Mouse (Mus musculus) testis, postnatal 14 days (tissue): ENCODE measurements at regions not wholly inside any gene's neighbourhood (a gene's known extent, or its start where the extent isn't known, plus 50 kb on each side); places are given as distances from the start of the nearest gene placed in this dataset.

Source experiments
- DNase-seq: peaks from one replicate; pipeline ENCODE4 v3.0.0; 2021; ENCODE audit warnings: low spot score

DNA sequence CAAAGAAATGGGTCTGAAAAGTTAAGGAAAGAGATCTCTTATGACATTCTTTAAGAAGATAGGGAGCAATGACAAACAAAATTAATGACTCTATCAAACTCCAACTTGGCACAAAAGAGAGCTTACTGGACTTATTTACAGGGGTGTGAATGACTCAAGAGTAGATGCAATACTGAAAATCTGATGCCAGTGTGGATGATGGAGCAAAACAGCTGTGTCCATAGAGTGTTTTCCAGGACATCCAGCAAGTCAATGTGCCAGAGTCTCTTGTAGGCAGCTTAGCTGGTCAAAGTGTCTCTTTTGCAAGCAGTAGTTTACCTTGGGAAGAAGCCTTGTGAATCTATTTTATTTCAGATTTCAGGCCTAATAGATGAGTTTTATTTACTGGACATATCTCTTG, 1248.2 kb downstream of the Gsdmc2 start:
- no peak for DNase-seq

DNA sequence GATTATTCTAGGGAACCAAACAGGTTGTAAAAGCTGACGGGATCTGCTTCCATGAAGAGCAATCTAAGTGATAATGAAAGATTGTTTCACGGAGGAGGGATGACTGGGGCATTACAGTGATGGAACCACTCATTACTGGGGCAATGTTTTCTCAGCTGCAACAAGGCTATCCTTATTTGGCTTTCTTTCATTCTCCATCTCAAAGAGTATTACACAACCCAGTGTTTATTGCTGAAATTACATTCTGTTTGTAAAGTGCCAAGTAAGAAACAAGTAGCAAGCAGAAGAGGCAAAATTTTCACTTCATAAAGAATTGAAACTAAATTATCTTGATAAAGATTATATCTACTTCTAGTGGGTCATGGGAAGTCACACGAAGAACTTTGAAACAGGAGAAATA, 1256.4 kb downstream of the Gsdmc2 start:
- no peak for DNase-seq

DNA sequence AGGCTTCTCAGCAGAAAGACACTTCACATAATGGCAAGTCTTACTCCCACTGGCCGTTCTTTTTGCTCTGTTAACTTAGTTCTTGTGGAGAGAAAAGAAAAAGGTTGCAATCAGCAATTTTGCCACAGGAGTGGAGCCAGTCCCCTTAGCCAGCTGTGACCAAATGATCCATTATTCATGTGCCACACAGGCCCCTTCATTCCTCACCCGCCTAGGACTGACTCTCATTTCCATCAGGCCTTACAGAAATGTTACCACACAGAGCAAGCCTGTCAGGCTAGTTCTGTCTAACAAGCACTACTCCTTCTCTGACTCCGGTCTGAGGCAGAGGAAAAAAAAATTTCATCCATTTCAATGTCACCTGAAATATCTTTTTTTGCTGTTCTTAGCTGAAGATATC, 1266.2 kb downstream of the Gsdmc2 start:
- no peak for DNase-seq

DNA sequence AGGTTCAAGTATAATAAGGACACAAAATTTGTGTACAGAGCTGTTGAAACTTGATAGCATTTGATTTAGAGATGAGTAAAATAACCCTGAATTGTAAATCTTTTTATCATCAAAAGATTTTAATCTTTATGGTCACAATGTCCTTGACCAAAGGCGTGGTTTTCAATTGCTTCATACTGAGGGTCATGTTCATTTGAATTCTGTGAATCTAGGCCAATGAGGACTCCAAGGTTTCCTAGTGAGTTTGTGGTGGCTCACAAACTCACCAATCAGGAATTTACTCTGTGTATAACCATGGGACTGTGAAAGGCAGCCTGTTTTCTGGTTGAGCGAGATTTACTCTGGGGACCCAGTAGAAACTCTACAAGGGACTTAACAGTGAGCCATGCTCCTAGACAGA, 1269.2 kb downstream of the Gsdmc2 start:
- no peak for DNase-seq

DNA sequence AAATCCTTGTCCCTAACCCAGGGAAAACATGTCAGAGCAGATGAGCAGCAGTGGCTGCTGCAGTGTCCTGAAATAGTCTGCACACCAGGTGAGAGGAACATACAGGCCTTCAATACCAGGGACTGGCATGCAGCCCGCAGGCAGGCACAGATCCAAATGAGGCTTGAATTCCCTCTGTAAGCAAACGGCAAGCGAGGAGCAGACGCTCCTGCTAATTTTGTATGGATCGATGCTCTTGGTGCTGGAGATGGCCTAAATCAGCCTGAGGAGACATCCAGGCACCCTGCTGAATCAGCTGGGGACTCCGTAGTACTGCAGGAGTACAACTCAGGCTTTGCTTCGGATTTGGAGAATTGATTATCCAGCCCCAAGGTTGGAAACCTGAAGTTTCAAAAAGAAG, 1273.2 kb downstream of the Gsdmc2 start:
- no peak for DNase-seq

DNA sequence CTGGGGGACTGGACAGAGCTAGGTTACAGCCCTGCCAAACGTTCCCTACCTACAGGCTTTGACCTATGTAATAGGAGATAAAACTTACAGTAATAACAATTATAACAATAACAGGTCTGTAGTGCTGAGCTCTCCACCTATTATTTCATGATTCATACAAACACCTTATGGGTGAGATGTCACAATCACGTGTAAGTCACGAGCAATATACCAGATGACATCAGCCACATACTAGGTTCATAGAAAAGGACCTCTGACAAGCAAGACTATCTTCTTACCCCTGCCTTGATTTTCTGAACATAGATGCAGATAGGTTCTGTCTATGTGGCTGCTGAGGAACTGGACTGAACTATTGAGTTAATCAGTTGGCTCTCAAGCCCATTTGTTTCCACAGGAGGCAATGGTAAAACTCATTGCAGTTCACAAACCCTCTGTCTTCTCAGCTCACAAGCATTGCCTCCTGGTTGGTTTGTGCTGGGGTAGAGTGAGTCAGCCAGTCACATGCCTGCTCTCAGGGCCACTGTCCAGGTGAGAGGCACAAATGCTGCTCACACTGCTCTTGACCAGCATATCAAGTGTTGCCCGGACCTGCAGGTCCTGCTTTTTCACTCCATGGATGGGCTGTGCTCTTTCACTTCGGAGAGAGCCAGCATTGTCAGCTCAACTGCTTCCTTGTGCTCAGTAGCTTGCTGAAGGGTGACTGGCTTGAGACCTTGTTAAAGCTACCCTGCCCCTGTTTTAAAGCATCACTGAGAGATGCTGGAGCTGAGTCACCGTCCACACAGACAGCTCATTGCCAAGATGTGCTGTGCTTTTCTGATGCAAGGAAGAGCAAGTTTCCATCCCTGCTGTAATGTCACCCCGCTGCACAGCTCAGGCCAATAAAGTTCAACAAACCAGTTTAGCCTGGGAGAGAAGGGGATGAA, 1275.9 kb downstream of the Gsdmc2 start:
- DNase-seq, result no peak

DNA sequence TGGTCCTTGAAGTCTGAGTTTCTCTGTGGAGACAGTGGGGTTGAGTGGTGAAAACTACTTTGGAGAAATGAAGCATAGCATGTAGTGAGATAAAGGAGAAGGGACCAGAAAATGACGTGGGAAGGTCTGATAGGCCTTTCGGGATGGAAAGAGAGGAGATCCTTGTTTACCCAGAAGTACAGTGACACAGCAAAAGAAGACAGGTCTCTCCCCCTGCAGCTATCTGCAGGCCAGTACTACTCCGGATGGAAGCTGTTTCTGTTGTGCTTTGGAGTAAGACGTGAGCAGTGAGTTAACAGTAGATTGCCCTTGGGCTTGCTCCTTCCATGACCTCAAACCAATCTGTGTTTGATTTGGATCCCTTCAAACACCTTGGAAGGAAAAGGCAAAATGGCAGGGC, 1277.5 kb downstream of the Gsdmc2 start:
- no peak for DNase-seq

DNA sequence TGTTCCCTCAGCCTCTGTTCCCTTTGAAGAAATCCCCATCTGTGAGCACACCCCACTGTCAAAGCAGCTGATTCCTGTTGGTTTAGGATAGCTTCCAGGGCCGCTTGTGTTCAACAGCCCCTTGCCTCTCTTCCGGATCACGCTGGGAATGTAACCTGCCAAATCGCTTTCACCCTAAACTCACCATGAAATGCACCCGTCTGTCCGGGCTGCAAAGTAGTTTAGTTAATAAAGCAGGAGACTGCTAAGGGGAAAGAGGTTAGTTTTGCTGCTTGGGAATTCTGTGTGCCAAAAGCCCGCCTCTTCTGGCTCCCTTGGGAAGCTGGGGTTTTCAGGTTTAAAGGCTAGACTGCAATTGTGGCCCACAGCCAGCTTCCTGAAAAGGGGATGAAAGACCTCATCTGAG, 1278.9 kb downstream of the Gsdmc2 start:
- DNase-seq, result no peak

DNA sequence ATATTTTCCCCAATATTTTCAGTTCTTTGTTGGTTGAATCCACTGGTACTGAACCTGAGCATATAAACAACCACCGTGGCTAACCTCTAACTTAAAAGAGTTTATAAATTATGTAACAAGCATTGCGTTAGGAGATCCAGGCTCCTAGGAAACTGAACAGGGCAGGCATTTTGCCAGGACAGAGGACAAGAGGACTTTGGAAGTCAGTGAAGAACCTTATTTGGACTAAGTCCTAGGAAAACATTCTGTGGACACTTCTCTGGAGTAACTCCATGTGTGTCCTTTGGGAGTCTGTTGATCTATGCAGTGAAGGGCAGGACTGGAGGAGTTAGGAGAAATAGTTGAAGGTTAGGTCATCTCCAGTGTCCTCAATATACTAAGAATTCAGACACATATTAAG, 1311.7 kb downstream of the Gsdmc2 start:
- DNase-seq, result no peak

DNA sequence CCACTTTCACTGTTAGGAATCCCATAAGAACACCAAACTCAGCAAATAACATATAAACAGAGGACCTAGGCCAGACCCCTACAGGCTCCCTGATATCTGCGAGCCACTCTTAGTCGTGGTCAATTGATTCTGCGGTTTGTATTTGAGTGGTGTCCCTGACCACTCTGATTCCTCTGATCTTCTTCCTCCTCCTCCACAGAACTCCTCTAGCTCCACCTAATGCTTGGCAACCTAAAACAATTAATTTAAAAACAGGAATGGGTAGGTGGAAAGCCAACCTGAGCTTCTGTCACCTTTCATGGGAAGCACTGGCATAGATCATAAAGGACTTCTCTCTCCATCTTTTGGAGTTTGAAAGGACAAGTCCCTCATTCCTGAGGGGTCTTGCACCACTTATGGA, 1316.0 kb downstream of the Gsdmc2 start:
- DNase-seq, result no peak

DNA sequence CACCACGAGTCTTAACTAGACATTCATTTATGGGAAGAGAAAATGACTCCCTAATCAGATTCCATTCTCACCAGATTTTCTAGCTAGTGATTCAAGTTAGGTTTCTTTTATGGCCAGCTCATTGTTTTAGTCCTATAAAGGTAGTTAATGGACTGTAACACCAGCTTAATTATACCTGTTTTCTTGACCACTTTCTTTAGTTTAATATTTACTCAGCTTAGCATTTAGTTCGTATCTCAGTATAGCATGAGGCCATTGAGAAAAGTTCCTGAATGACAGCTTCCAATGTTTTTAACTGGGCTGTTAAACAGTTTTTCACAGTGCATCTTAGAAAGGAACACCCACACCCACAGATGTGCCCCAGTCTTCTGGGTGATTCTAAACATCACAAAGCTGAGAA, 1320.3 kb downstream of the Gsdmc2 start:
- no peak for DNase-seq

DNA sequence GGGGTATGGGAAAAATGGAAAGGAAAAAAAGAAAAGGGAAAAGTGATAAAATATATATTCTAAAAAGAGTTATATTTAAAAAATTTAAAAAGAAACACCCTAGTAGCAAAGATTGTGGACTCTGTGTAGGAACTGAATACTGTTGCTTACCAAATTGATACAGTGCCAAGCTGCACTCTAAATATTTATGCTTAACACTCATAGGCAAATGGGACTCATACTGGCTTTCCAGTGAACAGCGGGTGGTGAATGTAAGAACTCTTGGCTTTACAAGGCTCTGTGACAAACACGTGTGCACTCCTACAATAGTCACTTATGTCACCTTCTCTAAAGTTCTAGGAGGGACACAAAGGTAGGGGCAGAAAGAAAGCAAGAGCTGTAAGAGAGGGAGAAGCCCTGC, 1320.8 kb downstream of the Gsdmc2 start:
- DNase-seq, result no peak

DNA sequence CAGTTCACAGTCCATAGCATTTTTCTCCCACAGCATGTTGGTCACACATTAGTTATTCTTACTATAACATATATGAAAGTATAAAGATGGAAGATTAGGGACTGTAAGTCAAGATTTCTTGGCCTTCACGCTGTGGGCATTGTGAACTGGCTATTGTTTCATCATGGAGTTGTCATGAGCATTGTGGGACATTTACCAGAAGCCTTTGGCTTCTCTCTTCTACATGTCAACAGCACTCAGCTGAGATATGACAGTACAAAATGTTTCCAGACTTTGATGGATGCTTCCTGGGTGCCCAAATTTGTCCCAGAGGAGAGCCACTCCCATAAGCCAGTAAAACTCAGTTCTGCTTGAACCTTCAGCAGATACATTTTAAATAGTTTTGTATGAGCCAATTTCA, 1331.5 kb downstream of the Gsdmc2 start:
- no peak for DNase-seq

DNA sequence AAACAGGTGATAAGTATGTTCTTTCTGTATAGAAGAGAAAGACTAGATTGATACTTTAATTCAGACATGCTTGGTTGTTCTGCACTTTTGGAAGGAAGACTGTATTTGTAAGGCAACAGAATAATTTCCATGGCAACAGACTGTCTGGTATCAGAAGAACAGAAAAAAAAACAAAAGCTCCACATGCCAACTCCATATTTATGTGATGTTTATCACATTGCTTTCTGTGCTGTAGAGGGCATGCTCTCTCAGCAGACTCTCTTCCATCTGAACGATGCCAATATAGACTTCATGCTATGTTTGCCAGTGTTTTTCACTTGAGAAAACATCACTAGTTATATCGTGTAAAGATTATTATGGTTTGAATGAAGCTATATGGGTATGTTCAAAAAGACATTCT, 1333.5 kb downstream of the Gsdmc2 start:
- no peak for DNase-seq

DNA sequence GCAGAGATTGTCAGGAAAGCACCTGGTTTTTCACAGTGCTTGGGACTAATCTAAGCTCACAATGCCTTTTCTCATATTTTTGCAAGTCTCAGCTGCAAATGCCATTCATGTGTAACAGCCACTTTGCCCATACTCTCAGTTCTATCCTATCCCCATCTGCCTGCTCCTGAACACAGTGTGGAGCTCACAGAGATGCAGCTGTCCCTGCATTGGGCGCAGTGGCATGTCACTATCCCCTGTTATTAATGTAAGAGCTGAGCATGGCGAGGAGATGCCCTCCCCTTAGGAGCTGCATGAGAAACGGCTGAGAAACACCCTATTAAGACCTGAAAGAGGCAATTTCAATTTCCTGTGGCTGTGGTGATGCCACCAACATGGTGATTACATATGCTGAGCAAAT, 1341.1 kb downstream of the Gsdmc2 start:
- DNase-seq, result no peak

DNA sequence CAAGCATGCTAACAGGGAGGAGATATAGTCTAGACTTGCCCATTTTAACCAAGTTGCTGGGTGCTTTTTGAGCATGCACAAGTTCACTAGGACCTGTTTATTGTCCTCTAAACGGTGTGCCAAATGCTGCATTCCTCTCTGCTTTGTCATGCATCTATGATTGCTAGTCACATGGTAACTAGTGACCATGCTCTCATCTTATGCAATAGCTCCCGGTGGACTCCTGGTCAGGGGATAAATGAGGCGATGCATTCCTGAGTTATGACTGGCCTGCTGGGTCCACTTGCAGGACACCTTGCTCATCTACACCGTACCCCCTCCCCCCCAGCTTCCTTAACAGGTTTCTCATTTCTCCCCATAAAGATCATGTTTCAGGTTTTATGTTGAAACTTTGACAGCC, 1344.0 kb downstream of the Gsdmc2 start:
- DNase-seq, result peak; percentile 3

DNA sequence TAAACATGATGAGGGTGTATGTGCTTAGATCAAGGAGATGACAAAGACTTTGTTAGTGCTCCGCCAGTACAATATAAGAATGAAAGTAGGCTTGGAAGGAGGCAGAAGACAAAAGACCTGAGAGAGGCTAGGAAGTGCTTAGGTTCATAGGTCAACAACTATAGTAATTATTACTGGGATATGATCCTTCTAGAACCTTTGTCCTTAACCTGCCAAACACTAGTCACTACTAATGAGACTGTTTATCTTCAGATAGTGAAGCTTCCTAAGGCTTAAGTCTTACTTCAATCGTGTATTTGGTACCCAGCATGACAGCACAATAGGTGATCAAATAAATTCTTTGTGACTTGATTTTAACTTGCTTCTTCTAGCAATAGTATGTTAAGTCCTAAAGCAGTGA, 1344.5 kb downstream of the Gsdmc2 start:
- DNase-seq, result no peak

DNA sequence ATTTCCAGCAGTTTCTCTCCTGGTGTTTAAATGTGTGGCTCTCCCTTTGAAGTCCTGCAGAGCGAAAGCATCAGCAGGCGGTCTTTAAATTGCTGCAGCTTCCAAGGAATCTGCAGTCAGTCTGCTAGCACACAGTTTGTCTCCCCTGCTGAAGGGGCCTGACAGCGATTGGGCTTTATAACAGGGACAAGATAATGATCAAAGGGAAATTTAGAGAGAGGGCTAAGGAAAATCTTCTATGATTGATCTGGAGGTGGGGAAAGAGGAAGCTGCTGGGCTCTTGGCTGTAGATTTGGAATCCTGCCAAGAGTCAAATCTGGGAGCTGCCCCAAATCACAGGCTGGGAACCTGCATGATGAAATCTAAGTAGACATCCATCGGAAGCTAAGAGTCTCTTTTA, 1348.8 kb downstream of the Gsdmc2 start:
- DNase-seq, result no peak

DNA sequence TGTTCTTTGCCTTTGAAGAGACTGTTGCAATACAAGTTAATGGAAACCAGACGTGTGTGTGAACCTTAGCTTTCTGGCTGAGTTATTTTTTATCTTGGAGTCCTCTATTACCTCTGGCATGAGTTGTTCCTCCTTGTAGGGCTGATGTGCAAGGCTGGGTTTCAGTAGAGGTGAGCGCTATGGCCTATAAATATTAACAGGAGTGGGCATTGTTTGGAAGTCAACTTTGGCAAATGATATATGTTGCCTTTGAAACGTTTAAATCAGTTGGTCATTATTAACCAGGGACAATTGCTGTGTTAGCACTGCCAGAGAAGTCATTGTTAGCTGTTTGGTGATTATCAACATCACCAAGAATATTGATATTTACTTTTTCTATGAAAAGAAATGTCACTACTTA, 1352.6 kb downstream of the Gsdmc2 start:
- DNase-seq, result no peak

DNA sequence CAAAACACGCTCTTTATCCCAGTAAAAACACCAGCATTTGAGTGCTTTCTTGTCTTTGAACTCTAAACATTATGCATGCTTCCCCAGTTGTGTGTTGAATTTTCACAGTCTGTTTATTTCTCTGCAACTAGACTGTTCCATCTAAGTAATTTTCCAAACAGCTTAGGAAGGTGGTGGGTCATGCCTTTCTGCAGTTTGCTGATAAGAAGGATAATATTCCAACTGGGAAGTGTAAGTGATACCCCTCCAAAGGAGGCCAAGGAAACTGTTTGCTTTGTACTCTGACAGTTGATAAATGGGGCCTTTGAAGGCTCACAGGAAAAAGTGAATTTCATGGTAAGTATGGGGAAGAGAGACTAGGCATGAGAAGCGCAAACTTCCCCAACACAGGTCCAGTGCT, 1354.4 kb downstream of the Gsdmc2 start:
- DNase-seq, result no peak

DNA sequence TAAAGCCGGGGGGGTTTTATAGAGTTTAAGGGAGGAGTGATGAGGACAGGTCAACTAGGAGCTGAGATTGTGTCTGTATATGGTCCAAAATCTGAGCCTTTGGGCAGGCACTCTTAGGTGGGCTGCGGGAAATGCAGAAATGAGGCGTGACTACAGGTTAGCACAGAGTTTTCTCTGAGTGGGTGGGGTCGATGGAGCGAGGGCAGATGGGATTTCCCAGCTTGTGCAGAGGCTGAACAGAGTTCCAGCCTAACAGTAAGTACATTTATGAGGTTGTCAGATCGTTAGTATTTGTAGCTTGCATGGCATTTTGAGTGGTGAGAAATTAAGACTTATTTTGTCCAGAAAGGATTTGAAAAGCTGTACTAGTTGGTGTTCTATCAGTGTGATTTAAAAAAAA, 1358.4 kb downstream of the Gsdmc2 start:
- DNase-seq, result no peak

DNA sequence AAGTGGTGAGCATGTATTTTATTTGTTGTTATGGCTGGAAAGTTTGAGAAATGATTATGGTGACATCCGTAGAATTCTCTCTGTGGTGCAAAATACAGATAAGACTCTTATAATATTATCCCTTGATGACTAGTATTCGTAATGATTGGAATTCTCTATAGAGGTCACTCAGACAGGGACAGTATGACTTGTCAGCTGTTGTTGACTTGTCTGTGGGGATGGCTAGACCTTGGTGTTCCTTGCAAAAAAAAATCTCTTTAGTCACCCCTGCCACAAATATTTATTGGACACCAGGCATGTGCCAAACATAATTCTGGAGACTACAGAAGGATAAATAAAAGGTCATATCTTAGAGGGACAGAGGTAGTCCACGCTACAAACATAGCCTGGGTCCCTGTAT, 1360.6 kb downstream of the Gsdmc2 start:
- no peak for DNase-seq

DNA sequence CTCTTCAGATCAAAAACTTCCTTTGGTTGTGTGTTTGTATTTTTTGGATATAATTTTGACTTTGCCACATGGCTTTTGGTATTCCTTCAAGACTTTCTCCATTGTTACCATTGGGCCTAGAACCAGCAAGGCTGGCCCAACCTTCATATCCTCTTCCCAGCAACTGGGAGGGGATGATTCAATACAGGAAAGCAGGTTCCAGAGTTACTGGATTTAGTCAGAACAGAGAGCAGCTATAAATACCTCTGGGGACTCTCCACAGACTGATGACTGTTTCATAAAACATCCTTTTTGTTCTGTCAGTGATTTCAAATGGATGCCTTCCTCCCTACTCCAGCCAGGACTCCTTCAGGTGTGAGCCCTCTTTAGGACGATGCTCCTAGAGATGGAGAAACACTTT, 1361.4 kb downstream of the Gsdmc2 start:
- no peak for DNase-seq

DNA sequence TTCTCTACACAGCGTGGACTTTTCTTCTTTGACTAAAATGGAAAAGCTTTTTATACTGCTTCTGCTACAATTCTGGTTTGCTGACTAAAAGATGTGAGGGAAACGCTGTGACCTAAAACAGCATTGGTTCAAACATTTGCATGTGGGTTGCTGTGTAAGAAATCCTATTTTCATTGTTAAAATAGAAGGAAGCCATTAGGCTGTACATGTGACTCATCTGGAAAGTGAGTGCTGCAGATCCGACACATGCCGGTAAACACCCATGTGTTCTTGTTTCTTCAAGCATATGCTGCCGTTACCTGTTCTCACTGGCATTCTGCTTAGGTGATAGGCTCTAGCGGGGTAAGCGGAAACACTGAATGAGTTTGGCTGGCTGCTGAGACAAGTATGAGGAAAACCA, 1362.6 kb downstream of the Gsdmc2 start:
- no peak for DNase-seq
